Mouse (Mus musculus): Measurements from ENCODE around the gene Cerkl. TPM values are rescaled to one million over a fixed set of nuclear protein-coding genes. Genes with fewer than 3 reads are reported as not detected.
A peak's percentile ranks its signal among the peaks of the same experiment; 100 is the strongest.

The Cerkl gene
- polyA plus RNA-seq, 2 experiments from 2014 or later, result 28.5 to 40.8 TPM

GRCm38 (mm10) chr2:79309454-79310118 is 147.0 kb downstream of the Cerkl start:
- no peak for ATAC-seq

GRCm38 (mm10) chr2:79307549-79307948 is 149.0 kb downstream of the Cerkl start:
- no peak for ATAC-seq

GRCm38 (mm10) chr2:79302398-79302797 is 154.2 kb downstream of the Cerkl start:
- peak; percentile 48 for ATAC-seq

GRCm38 (mm10) chr2:79292431-79292830 is 164.2 kb downstream of the Cerkl start:
- no peak for ATAC-seq

- ATAC-seq, result no peak
Observed at GRCm38 (mm10) chr2:79291922-79292321, 164.7 kb downstream of the Cerkl start.

- ATAC-seq, result no peak
Observed at GRCm38 (mm10) chr2:79290149-79290548, 166.4 kb downstream of the Cerkl start.

- ATAC-seq, result no peak
Observed at GRCm38 (mm10) chr2:79284206-79284605, 172.4 kb downstream of the Cerkl start.

Other genes with a start within 250 kb of the Cerkl start
- gene Itga4, start 201.4 kb downstream of the Cerkl start, polyA plus RNA-seq (2017; shearing (Covaris generic)), result 100 to 1,000 TPM; 154 to 180 TPM
- not detected for gene Neurod1, start within 50 bp of the Cerkl start, polyA plus RNA-seq (2017; shearing (Covaris generic))
- 1 to 10 TPM; 3.6 to 3.9 TPM for gene Itprid2, start 178.6 kb upstream of the Cerkl start, polyA plus RNA-seq (2017; shearing (Covaris generic))

Data from activated CD4-positive, CD25-positive, alpha-beta regulatory T cell, adult 4 months (primary cell).